Mouse (Mus musculus): ENCODE data around the gene Srrm1. TPM values are rescaled to one million over a fixed set of nuclear protein-coding genes. Genes with fewer than 3 reads are reported as not detected.
A peak's percentile ranks its signal among the peaks of the same experiment; 100 is the strongest.

The Srrm1 gene
- total and polyA plus RNA-seq, 3 experiments, result 26.9 to 285 (median 138) TPM

GRCm38 (mm10) chr4:135397551-135397950 lies 44.4 kb upstream of the Srrm1 start:
- H3K27me3 ChIP-seq (ENCODE audit: control insufficient read depth in 1 of 2, insufficient read depth in 2 of 2, low read length in 2 of 2), result no peaks in the 10 kb centered on the region
- H3K9me3 ChIP-seq (replicated peaks; ENCODE audit: insufficient read depth, low read length), result no peaks in the 10 kb centered on the region
- DNase-seq (ENCODE audit: low read depth, low spot score), result no peak
- no peak for TF ChIP-seq NELFE (IDR thresholded peaks at IDR 0.05; ENCODE audit: low read depth, low read length)
- TF ChIP-seq ZNF384 (IDR thresholded peaks at IDR 0.05; ENCODE audit: low read depth, low read length), result no peak
- TF ChIP-seq HCFC1 (IDR thresholded peaks at IDR 0.05; ENCODE audit: low read depth, low read length), result no peak
- H3K27ac ChIP-seq (ENCODE audit: control insufficient read depth, low read depth, low read length), result no peak overlapping the region
- H3K4me1 ChIP-seq (ENCODE audit: control insufficient read depth in 1 of 2, insufficient read depth in 2 of 2, low read length in 2 of 2), result no peaks in the 10 kb centered on the region
- no peak overlapping the region for H3K9ac ChIP-seq (ENCODE audit: control insufficient read depth, low read depth, low read length, poor library complexity, severe bottlenecking)
- H3K79me2 ChIP-seq (ENCODE audit: control insufficient read depth, insufficient read depth, low read length, poor library complexity), result no peaks in the 10 kb centered on the region
- no peaks in the 10 kb centered on the region for H3K36me3 ChIP-seq (ENCODE audit: control insufficient read depth in 1 of 2, insufficient read depth in 2 of 2, low read length in 2 of 2)
- H3K4me3 ChIP-seq (ENCODE audit: control insufficient read depth in 1 of 2, insufficient read depth in 1 of 2, low read depth in 2 of 2, low read length in 2 of 2), result no peak overlapping the region

GRCm38 (mm10) chr4:135396303-135396702 lies 43.2 kb upstream of the Srrm1 start:
- peak; percentile 2 for TF ChIP-seq RAD21 (IDR thresholded peaks at IDR 0.05; ENCODE audit: low read depth, low read length)
- no peak for TF ChIP-seq EP300 (IDR thresholded peaks at IDR 0.05; ENCODE audit: low read depth in 1 of 2, low read length in 2 of 2)
- TF ChIP-seq CTCF (IDR thresholded peaks at IDR 0.05 in 2 of 3, conservative IDR thresholded peaks at IDR 0.05 in 1 of 3; ENCODE audit: control insufficient read depth in 1 of 3, insufficient read depth in 1 of 3, low read depth in 2 of 3, low read length in 3 of 3, poor library complexity in 1 of 3, severe bottlenecking in 1 of 3), result peak in 2 of 3 experiments; percentile 40 to 48; a peak in 3 of 6 replicates
- TF ChIP-seq SMC3 (IDR thresholded peaks at IDR 0.05; ENCODE audit: low read depth, low read length), result peak; percentile 18; the same call in 1 of the 2 replicates
- no peaks in the 10 kb centered on the region for H3K27me3 ChIP-seq (ENCODE audit: control insufficient read depth in 1 of 2, insufficient read depth in 2 of 2, low read length in 2 of 2)

GRCm38 (mm10) chr4:135395375-135395774 lies 42.3 kb upstream of the Srrm1 start:
- TF ChIP-seq EP300 (IDR thresholded peaks at IDR 0.05; ENCODE audit: low read depth in 1 of 2, low read length in 2 of 2) (no peak), MAX (IDR thresholded peaks at IDR 0.05; ENCODE audit: low read length) (no peak), MAFK (IDR thresholded peaks at IDR 0.05; ENCODE audit: borderline replicate concordance, low read depth, low read length) (no peak), CHD2 (IDR thresholded peaks at IDR 0.05; ENCODE audit: low read length) (no peak), SMC3 (IDR thresholded peaks at IDR 0.05; ENCODE audit: low read depth, low read length) (no peak), UBTF (IDR thresholded peaks at IDR 0.05; ENCODE audit: borderline replicate concordance, insufficient read depth, low read depth, low read length) (no peak)
- H3K4me1 ChIP-seq (ENCODE audit: control insufficient read depth in 1 of 2, insufficient read depth in 2 of 2, low read length in 2 of 2), result peaks cover 0 to 2% of the 10 kb centered on the region in 2 experiments; a peak in 1 of 4 replicates
- H3K9me3 ChIP-seq (replicated peaks; ENCODE audit: insufficient read depth, low read length), result no peaks in the 10 kb centered on the region
- H3K27ac ChIP-seq (ENCODE audit: control insufficient read depth, low read depth, low read length), result no peak overlapping the region
- H3K36me3 ChIP-seq (ENCODE audit: control insufficient read depth in 1 of 2, insufficient read depth in 2 of 2, low read length in 2 of 2), result no peaks in the 10 kb centered on the region; a peak in 1 of 4 replicates
- no peak overlapping the region for H3K4me3 ChIP-seq (ENCODE audit: control insufficient read depth in 1 of 2, insufficient read depth in 1 of 2, low read depth in 2 of 2, low read length in 2 of 2)
- DNase-seq (ENCODE audit: low read depth, low spot score), result no peak
- H3K27me3 ChIP-seq (ENCODE audit: control insufficient read depth in 1 of 2, insufficient read depth in 2 of 2, low read length in 2 of 2), result no peaks in the 10 kb centered on the region
- no peaks in the 10 kb centered on the region for H3K79me2 ChIP-seq (ENCODE audit: control insufficient read depth, insufficient read depth, low read length, poor library complexity)
- H3K9ac ChIP-seq (ENCODE audit: control insufficient read depth, low read depth, low read length, poor library complexity, severe bottlenecking), result no peak overlapping the region

More at GRCm38 (mm10) chr4:135396303-135396702, 43.2 kb upstream of the Srrm1 start:
- Histone ChIP-seq H3K27ac (ENCODE audit: control insufficient read depth, low read depth, low read length) (no peak overlapping the region), H3K9ac (ENCODE audit: control insufficient read depth, low read depth, low read length, poor library complexity, severe bottlenecking) (no peak overlapping the region), H3K36me3 (ENCODE audit: control insufficient read depth in 1 of 2, insufficient read depth in 2 of 2, low read length in 2 of 2) (no peaks in the 10 kb centered on the region), H3K4me1 (ENCODE audit: control insufficient read depth in 1 of 2, insufficient read depth in 2 of 2, low read length in 2 of 2) (no peaks in the 10 kb centered on the region), H3K4me3 (ENCODE audit: control insufficient read depth in 1 of 2, insufficient read depth in 1 of 2, low read depth in 2 of 2, low read length in 2 of 2) (no peak overlapping the region), H3K9me3 (replicated peaks; ENCODE audit: insufficient read depth, low read length) (no peaks in the 10 kb centered on the region), H3K79me2 (ENCODE audit: control insufficient read depth, insufficient read depth, low read length, poor library complexity) (no peaks in the 10 kb centered on the region)
- peak; percentile 26 for DNase-seq (ENCODE audit: low read depth, low spot score)
